Mouse (Mus musculus): ENCODE data around the gene Dmpk. TPM values are rescaled to one million over a fixed set of nuclear protein-coding genes. Genes with fewer than 3 reads are reported as not detected.

The Dmpk gene
- polyA plus RNA-seq (2015; fragmentation: Nextera tagmentation; extraction: Ambion mirVana) = 84.7 and 98.1 TPM in 2 replicates

GRCm38 (mm10) chr7:19083701-19084100 lies at the start of gene Dmpk:
Gene Dmpk, plus strand, starts transcription at chr7:19083849.
- H3K4me1 ChIP-seq (ENCODE audit: control insufficient read depth, insufficient read depth, low read length) = peaks cover 53% of the 10 kb centered on the region

GRCm38 (mm10) chr7:19044616-19045015 lies 39.0 kb upstream of the Dmpk start:
- no peaks in the 10 kb centered on the region for H3K9me3 ChIP-seq (replicated peaks; ENCODE audit: control insufficient read depth, low read length)
- no peaks in the 10 kb centered on the region for H3K27me3 ChIP-seq (ENCODE audit: control insufficient read depth, insufficient read depth, low read length)
- H3K36me3 ChIP-seq (ENCODE audit: control insufficient read depth, insufficient read depth, low read length) = peaks cover 35% of the 10 kb centered on the region
- H3K4me2 ChIP-seq (ENCODE audit: low read depth, low read length) = no peak overlapping the region
- no peak overlapping the region for H3K27ac ChIP-seq (ENCODE audit: low read length)
- no peak for ATAC-seq (ENCODE audit: insufficient read depth, low FRiP score)
- no peak overlapping the region for H3K9ac ChIP-seq (ENCODE audit: low read length)
- H3K4me1 ChIP-seq (ENCODE audit: control insufficient read depth, insufficient read depth, low read length) = no peaks in the 10 kb centered on the region
- 94% methylated on average over 6 of the region's 6 CpGs for WGBS
- H3K4me3 ChIP-seq (replicated peaks; ENCODE audit: low read length) = no peak overlapping the region

More at GRCm38 (mm10) chr7:19083701-19084100, at the start of gene Dmpk:
- H3K27ac ChIP-seq (ENCODE audit: low read length) = peak within 1 kb of the TSS; percentile 80
- 25% methylated on average over 10 of the region's 10 CpGs for WGBS
- peak within 1 kb of the TSS; percentile 52 for H3K4me3 ChIP-seq (replicated peaks; ENCODE audit: low read length)
- ATAC-seq (ENCODE audit: insufficient read depth, low FRiP score) = peak; percentile 60; the same call in 1 of the 2 replicates
- no peaks in the 10 kb centered on the region for H3K9me3 ChIP-seq (replicated peaks; ENCODE audit: control insufficient read depth, low read length)
- H3K9ac ChIP-seq (ENCODE audit: low read length) = peak within 1 kb of the TSS; percentile 74
- H3K4me2 ChIP-seq (ENCODE audit: low read depth, low read length) = peak within 1 kb of the TSS; percentile 60
- no peaks in the 10 kb centered on the region for H3K27me3 ChIP-seq (ENCODE audit: control insufficient read depth, insufficient read depth, low read length)
- H3K36me3 ChIP-seq (ENCODE audit: control insufficient read depth, insufficient read depth, low read length) = peaks cover 23% of the 10 kb centered on the region

GRCm38 (mm10) chr7:19046286-19047069 lies 37.2 kb upstream of the Dmpk start:
- H3K9me3 ChIP-seq (replicated peaks; ENCODE audit: control insufficient read depth, low read length) = no peaks in the 10 kb centered on the region
- no peak overlapping the region for H3K27ac ChIP-seq (ENCODE audit: low read length)
- ATAC-seq (ENCODE audit: insufficient read depth, low FRiP score) = no peak
- 91% methylated on average over 11 of the region's 11 CpGs for WGBS
- H3K4me1 ChIP-seq (ENCODE audit: control insufficient read depth, insufficient read depth, low read length) = no peaks in the 10 kb centered on the region
- H3K36me3 ChIP-seq (ENCODE audit: control insufficient read depth, insufficient read depth, low read length) = peaks cover 35% of the 10 kb centered on the region
- no peak overlapping the region for H3K4me3 ChIP-seq (replicated peaks; ENCODE audit: low read length)
- H3K9ac ChIP-seq (ENCODE audit: low read length) = no peak overlapping the region
- no peak overlapping the region for H3K4me2 ChIP-seq (ENCODE audit: low read depth, low read length)
- no peaks in the 10 kb centered on the region for H3K27me3 ChIP-seq (ENCODE audit: control insufficient read depth, insufficient read depth, low read length)

GRCm38 (mm10) chr7:19048006-19048527 lies 35.6 kb upstream of the Dmpk start:
- no peak overlapping the region for H3K4me3 ChIP-seq (replicated peaks; ENCODE audit: low read length)
- WGBS = 85% methylated on average over 14 of the region's 14 CpGs

GRCm38 (mm10) chr7:19049252-19049651 lies 34.4 kb upstream of the Dmpk start:
- H3K27me3 ChIP-seq (ENCODE audit: control insufficient read depth, insufficient read depth, low read length) = no peaks in the 10 kb centered on the region
- H3K9ac ChIP-seq (ENCODE audit: low read length) = no peak overlapping the region
- ATAC-seq (ENCODE audit: insufficient read depth, low FRiP score) = no peak
- 85% methylated on average over 5 of the region's 5 CpGs for WGBS
- no peaks in the 10 kb centered on the region for H3K9me3 ChIP-seq (replicated peaks; ENCODE audit: control insufficient read depth, low read length)
- H3K27ac ChIP-seq (ENCODE audit: low read length) = no peak overlapping the region
- no peak overlapping the region for H3K4me2 ChIP-seq (ENCODE audit: low read depth, low read length)
- peaks cover 34% of the 10 kb centered on the region for H3K36me3 ChIP-seq (ENCODE audit: control insufficient read depth, insufficient read depth, low read length)
- 0 out of 2 replicates have a peak, but pooled peaks cover under 1% of the 10 kb centered on the region for H3K4me1 ChIP-seq (ENCODE audit: control insufficient read depth, insufficient read depth, low read length)
- H3K4me3 ChIP-seq (replicated peaks; ENCODE audit: low read length) = no peak overlapping the region

More at GRCm38 (mm10) chr7:19048006-19048527, 35.6 kb upstream of the Dmpk start:
- Histone ChIP-seq H3K9me3 (replicated peaks; ENCODE audit: control insufficient read depth, low read length) (no peaks in the 10 kb centered on the region), H3K4me1 (ENCODE audit: control insufficient read depth, insufficient read depth, low read length) (no peaks in the 10 kb centered on the region), H3K36me3 (ENCODE audit: control insufficient read depth, insufficient read depth, low read length) (peaks cover 40% of the 10 kb centered on the region), H3K27me3 (ENCODE audit: control insufficient read depth, insufficient read depth, low read length) (no peaks in the 10 kb centered on the region), H3K4me2 (ENCODE audit: low read depth, low read length) (no peak overlapping the region), H3K9ac (ENCODE audit: low read length) (no peak overlapping the region), H3K27ac (ENCODE audit: low read length) (no peak overlapping the region)
- no peak for ATAC-seq (ENCODE audit: insufficient read depth, low FRiP score)

- WGBS = 88% methylated on average over 8 of the region's 8 CpGs
- Histone ChIP-seq H3K9me3 (replicated peaks; ENCODE audit: control insufficient read depth, low read length) (no peaks in the 10 kb centered on the region), H3K27ac (ENCODE audit: low read length) (no peak overlapping the region), H3K36me3 (ENCODE audit: control insufficient read depth, insufficient read depth, low read length) (peaks cover 34% of the 10 kb centered on the region), H3K4me1 (ENCODE audit: control insufficient read depth, insufficient read depth, low read length) (0 out of 2 replicates have a peak, but pooled peaks cover 4% of the 10 kb centered on the region), H3K9ac (ENCODE audit: low read length) (0 out of 2 replicates have a peak overlapping the region, but pooled peaks have one; percentile 19), H3K4me3 (replicated peaks; ENCODE audit: low read length) (no peak overlapping the region), H3K4me2 (ENCODE audit: low read depth, low read length) (no peak overlapping the region), H3K27me3 (ENCODE audit: control insufficient read depth, insufficient read depth, low read length) (no peaks in the 10 kb centered on the region)
- no peak for ATAC-seq (ENCODE audit: insufficient read depth, low FRiP score)
Measured at GRCm38 (mm10) chr7:19050172-19050571, 33.5 kb upstream of the Dmpk start.

GRCm38 (mm10) chr7:19051161-19051560 lies 32.5 kb upstream of the Dmpk start:
- H3K27me3 ChIP-seq (ENCODE audit: control insufficient read depth, insufficient read depth, low read length) = no peaks in the 10 kb centered on the region
- H3K4me3 ChIP-seq (replicated peaks; ENCODE audit: low read length) = no peak overlapping the region
- H3K4me2 ChIP-seq (ENCODE audit: low read depth, low read length) = no peak overlapping the region
- no peak overlapping the region for H3K9ac ChIP-seq (ENCODE audit: low read length)
- H3K4me1 ChIP-seq (ENCODE audit: control insufficient read depth, insufficient read depth, low read length) = 0 out of 2 replicates have a peak, but pooled peaks cover 4% of the 10 kb centered on the region
- no peak for ATAC-seq (ENCODE audit: insufficient read depth, low FRiP score)
- H3K36me3 ChIP-seq (ENCODE audit: control insufficient read depth, insufficient read depth, low read length) = peaks cover 30% of the 10 kb centered on the region
- WGBS = 70% methylated on average over 4 of the region's 4 CpGs
- no peak overlapping the region for H3K27ac ChIP-seq (ENCODE audit: low read length)
- H3K9me3 ChIP-seq (replicated peaks; ENCODE audit: control insufficient read depth, low read length) = no peaks in the 10 kb centered on the region

- Histone ChIP-seq H3K9ac (ENCODE audit: low read length) (no peak overlapping the region), H3K27ac (ENCODE audit: low read length) (no peak overlapping the region), H3K4me3 (replicated peaks; ENCODE audit: low read length) (no peak overlapping the region), H3K36me3 (ENCODE audit: control insufficient read depth, insufficient read depth, low read length) (peaks cover 22% of the 10 kb centered on the region), H3K4me2 (ENCODE audit: low read depth, low read length) (no peak overlapping the region), H3K4me1 (ENCODE audit: control insufficient read depth, insufficient read depth, low read length) (0 out of 2 replicates have a peak, but pooled peaks cover 4% of the 10 kb centered on the region), H3K9me3 (replicated peaks; ENCODE audit: control insufficient read depth, low read length) (no peaks in the 10 kb centered on the region), H3K27me3 (ENCODE audit: control insufficient read depth, insufficient read depth, low read length) (no peaks in the 10 kb centered on the region)
- ATAC-seq (ENCODE audit: insufficient read depth, low FRiP score) = no peak
- WGBS = 88% methylated on average over 15 of the region's 15 CpGs
Measured at GRCm38 (mm10) chr7:19052345-19053135, 31.1 kb upstream of the Dmpk start.
